Mouse (Mus musculus): ENCODE data around the gene Adamts9. TPM values are rescaled to one million over a fixed set of nuclear protein-coding genes. Genes with fewer than 3 reads are reported as not detected.

The Adamts9 gene
- total and polyA plus RNA-seq, 3 experiments: not detected

- H3K9ac ChIP-seq (ENCODE audit: insufficient read depth, low read depth): no peak overlapping the region
- no peaks in the 10 kb centered on the region for H3K36me3 ChIP-seq (replicated peaks in 1 of 2; ENCODE audit: control insufficient read depth in 1 of 2, insufficient read depth in 1 of 2, low read length in 1 of 2)
- H3K4me1 ChIP-seq (ENCODE audit: control insufficient read depth in 1 of 2, insufficient read depth in 2 of 2): no peaks in the 10 kb centered on the region
- no peak overlapping the region for H3K27ac ChIP-seq (ENCODE audit: insufficient read depth, low read depth)
- in situ Hi-C loops (cut with MboI; ENCODE audit: low pct_ligation_motif_present, low pct_unique_long_range_greater_than_20kb, low sequenced_read_pairs) (no loop called here), dilution Hi-C loops (cut with MboI; ENCODE audit: extremely low pct_ligation_motif_present, extremely low pct_unique_long_range_greater_than_20kb, low sequenced_read_pairs) (no loop called here)
- no peak for DNase-seq (ENCODE audit: extremely low read depth)
- TF ChIP-seq UBTF (IDR thresholded peaks at IDR 0.05; ENCODE audit: low read depth, low read length) (no peak), ETS1 (conservative IDR thresholded peaks at IDR 0.05; ENCODE audit: low read depth, low read length) (no peak), SIN3A (IDR thresholded peaks at IDR 0.05; ENCODE audit: low read length) (no peak), CHD1 (IDR thresholded peaks at IDR 0.05; ENCODE audit: low read depth, low read length) (no peak), EP300 (IDR thresholded peaks at IDR 0.05; ENCODE audit: low read length) (no peak), GABPA (IDR thresholded peaks at IDR 0.05; ENCODE audit: insufficient replicate concordance, low read depth, low read length) (no peak), TBP (conservative IDR thresholded peaks at IDR 0.05; ENCODE audit: low read depth, low read length) (no peak), PAX5 (IDR thresholded peaks at IDR 0.05; ENCODE audit: low read length) (no peak), USF2 (conservative IDR thresholded peaks at IDR 0.05; ENCODE audit: low read depth, low read length) (no peak), ZC3H11A (IDR thresholded peaks at IDR 0.05; ENCODE audit: low read depth, low read length) (no peak), NELFE (IDR thresholded peaks at IDR 0.05; ENCODE audit: low read depth, low read length) (no peak), MAZ (IDR thresholded peaks at IDR 0.05; ENCODE audit: low read depth, low read length) (no peak), KAT2A (IDR thresholded peaks at IDR 0.05; ENCODE audit: insufficient replicate concordance, low read length) (no peak), BHLHE40 (IDR thresholded peaks at IDR 0.05; ENCODE audit: low read depth, low read length) (no peak), ELF1 (IDR thresholded peaks at IDR 0.05; ENCODE audit: low read depth, low read length) (no peak), MXI1 (IDR thresholded peaks at IDR 0.05; ENCODE audit: low read depth, low read length) (no peak), E2F4 (IDR thresholded peaks at IDR 0.05; ENCODE audit: insufficient replicate concordance, low read depth, low read length) (no peak)
- H3K79me2 ChIP-seq (replicated peaks; ENCODE audit: control insufficient read depth, extremely low read depth, insufficient read depth, poor library complexity, severe bottlenecking): no peaks in the 10 kb centered on the region
- no peak overlapping the region for H3K4me3 ChIP-seq (replicated peaks in 1 of 3; ENCODE audit: low read depth in 2 of 3, low read length in 2 of 3, poor library complexity in 1 of 3)
- H3K4me2 ChIP-seq (ENCODE audit: insufficient read depth, low read depth, poor library complexity, severe bottlenecking): no peak overlapping the region
- no peaks in the 10 kb centered on the region for H3K27me3 ChIP-seq (replicated peaks)
- H3K9me3 ChIP-seq (replicated peaks; ENCODE audit: low read length): peaks cover 74% of the 10 kb centered on the region
Observed at GRCm38 (mm10) chr6:92817661-92818060, 125.6 kb downstream of the Adamts9 start.

- H3K9ac ChIP-seq (ENCODE audit: insufficient read depth, low read depth): no peak within 1 kb of the TSS
- no peaks in the 10 kb centered on the region for H3K27me3 ChIP-seq (replicated peaks)
- in situ Hi-C loops (cut with MboI; ENCODE audit: low pct_ligation_motif_present, low pct_unique_long_range_greater_than_20kb, low sequenced_read_pairs) (no loop called here), dilution Hi-C loops (cut with MboI; ENCODE audit: extremely low pct_ligation_motif_present, extremely low pct_unique_long_range_greater_than_20kb, low sequenced_read_pairs) (no loop called here)
- H3K79me2 ChIP-seq (replicated peaks; ENCODE audit: control insufficient read depth, extremely low read depth, insufficient read depth, poor library complexity, severe bottlenecking): no peaks in the 10 kb centered on the region
- no peak for TF ChIP-seq EP300 (IDR thresholded peaks at IDR 0.05; ENCODE audit: low read length)
- TF ChIP-seq RAD21 (IDR thresholded peaks at IDR 0.05; ENCODE audit: low read depth, low read length): no peak
- TF ChIP-seq MXI1 (IDR thresholded peaks at IDR 0.05; ENCODE audit: low read depth, low read length): no peak
- no peak for TF ChIP-seq POLR2AphosphoS2 (IDR thresholded peaks at IDR 0.05; ENCODE audit: low read depth, low read length)
- TF ChIP-seq SMC3 (IDR thresholded peaks at IDR 0.05; ENCODE audit: low read depth, low read length): no peak
- TF ChIP-seq SIN3A (IDR thresholded peaks at IDR 0.05; ENCODE audit: low read length): no peak
- TF ChIP-seq JUN (IDR thresholded peaks at IDR 0.05; ENCODE audit: insufficient read depth, low read depth, low read length): no peak
- TF ChIP-seq ELF1 (IDR thresholded peaks at IDR 0.05; ENCODE audit: low read depth, low read length): no peak
- no peak within 1 kb of the TSS for H3K27ac ChIP-seq (ENCODE audit: insufficient read depth, low read depth)
- H3K4me1 ChIP-seq (ENCODE audit: control insufficient read depth in 1 of 2, insufficient read depth in 2 of 2): no peaks in the 10 kb centered on the region
- no peak within 1 kb of the TSS for H3K4me3 ChIP-seq (replicated peaks in 1 of 3; ENCODE audit: low read depth in 2 of 3, low read length in 2 of 3, poor library complexity in 1 of 3)
- H3K4me2 ChIP-seq (ENCODE audit: insufficient read depth, low read depth, poor library complexity, severe bottlenecking): no peak within 1 kb of the TSS
- no peaks in the 10 kb centered on the region for H3K36me3 ChIP-seq (replicated peaks in 1 of 2; ENCODE audit: control insufficient read depth in 1 of 2, insufficient read depth in 1 of 2, low read length in 1 of 2)
- DNase-seq (ENCODE audit: extremely low read depth): no peak
- H3K9me3 ChIP-seq (replicated peaks; ENCODE audit: low read length): peaks cover 75% of the 10 kb centered on the region
Observed at GRCm38 (mm10) chr6:92816311-92816751, 127.0 kb downstream of the Adamts9 start, which contains the start of gene A730049H05Rik. Gene A730049H05Rik (plus strand): TSS chr6:92816478.
